Mouse (Mus musculus): ENCODE measurements around the gene Fen1. TPM values are rescaled to one million over a fixed set of nuclear protein-coding genes. Genes with fewer than 3 reads are reported as not detected.

The Fen1 gene
- polyA plus RNA-seq, 1 experiment from 2014 or later = 98.8 TPM

DNA sequence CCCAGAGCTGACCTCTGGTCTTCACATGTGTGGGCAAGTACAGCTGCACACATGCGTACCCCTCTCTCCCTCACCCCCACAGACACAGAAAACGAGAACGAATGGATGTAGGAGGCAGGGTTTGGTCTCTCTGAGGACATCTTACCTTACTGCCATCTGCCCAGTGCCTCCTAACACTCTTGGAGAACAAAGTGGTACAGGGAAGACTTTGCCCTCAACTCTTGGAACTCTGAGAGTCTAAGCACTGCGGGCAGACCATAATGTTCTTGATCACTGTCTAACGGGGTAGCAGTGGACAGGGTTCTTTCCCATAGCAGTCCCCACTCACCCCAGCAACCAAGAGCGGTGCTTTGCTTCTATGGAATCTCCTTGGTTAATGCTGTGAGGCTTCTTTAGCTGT is 14.9 kb downstream of the Fen1 start:
- H3K4me3 ChIP-seq = no peak overlapping the region
- no peaks in the 10 kb centered on the region for H3K27me3 ChIP-seq
- H3K27ac ChIP-seq = peak overlapping the region; percentile 59
- no peak for ATAC-seq
- H3K4me1 ChIP-seq = peaks cover 48% of the 10 kb centered on the region
- WGBS = 94% methylated on average over 6 of the region's 6 CpGs
- peaks cover 90% of the 10 kb centered on the region for H3K36me3 ChIP-seq (ENCODE audit: poor library complexity, severe bottlenecking)
- no peaks in the 10 kb centered on the region for H3K9me3 ChIP-seq (replicated peaks)
- no peak overlapping the region for H3K9ac ChIP-seq
- H3K4me2 ChIP-seq = no peak overlapping the region

- Histone ChIP-seq H3K4me2 (no peak overlapping the region), H3K9ac (no peak overlapping the region), H3K4me3 (no peak overlapping the region), H3K4me1 (peaks cover 49% of the 10 kb centered on the region), H3K36me3 (ENCODE audit: poor library complexity, severe bottlenecking) (peaks cover 84% of the 10 kb centered on the region), H3K27ac (peak overlapping the region; percentile 59), H3K27me3 (no peaks in the 10 kb centered on the region), H3K9me3 (replicated peaks) (no peaks in the 10 kb centered on the region)
- 63% methylated on average over 10 of the region's 10 CpGs for WGBS
- ATAC-seq = peak; percentile 54
Observed at GRCm38 (mm10) chr19:10188281-10188811, 15.6 kb downstream of the Fen1 start.

DNA sequence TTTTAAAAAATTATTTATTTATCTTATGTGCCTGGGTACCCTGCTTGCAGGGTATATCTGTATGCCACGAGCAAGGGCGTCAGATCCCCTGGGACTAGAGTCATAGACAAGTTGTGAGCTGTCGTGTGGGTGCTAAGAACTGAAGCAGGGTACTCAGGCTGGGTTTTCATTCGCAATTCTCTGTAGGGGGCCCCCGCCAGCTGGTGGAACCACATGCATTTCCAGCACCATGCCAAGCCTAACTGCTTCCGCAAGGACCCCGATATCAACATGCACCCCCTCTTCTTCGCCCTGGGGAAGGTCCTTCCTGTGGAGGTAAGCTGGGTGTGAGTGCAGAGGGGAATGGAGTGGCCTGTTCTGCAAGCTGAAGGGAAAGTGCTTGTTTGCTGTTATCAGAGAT is 17.4 kb downstream of the Fen1 start:
- WGBS = 92% methylated on average over 8 of the region's 8 CpGs
- H3K9me3 ChIP-seq (replicated peaks) = no peaks in the 10 kb centered on the region
- H3K9ac ChIP-seq = 0 out of 2 replicates have a peak overlapping the region, but pooled peaks have one; percentile 9
- H3K27ac ChIP-seq = peak overlapping the region; percentile 19; the same call in 1 of the 2 replicates
- no peak overlapping the region for H3K4me3 ChIP-seq
- no peak for ATAC-seq
- peaks cover 67% of the 10 kb centered on the region for H3K36me3 ChIP-seq (ENCODE audit: poor library complexity, severe bottlenecking)
- H3K4me1 ChIP-seq = peaks cover 53% of the 10 kb centered on the region
- no peak overlapping the region for H3K4me2 ChIP-seq
- H3K27me3 ChIP-seq = no peaks in the 10 kb centered on the region

- H3K4me3 ChIP-seq = no peak overlapping the region
- H3K4me1 ChIP-seq = peaks cover 53% of the 10 kb centered on the region
- 0 out of 2 replicates have a peak overlapping the region, but pooled peaks have one; percentile 19 for H3K27ac ChIP-seq
- no peaks in the 10 kb centered on the region for H3K9me3 ChIP-seq (replicated peaks)
- H3K9ac ChIP-seq = peak overlapping the region; percentile 43; the same call in 1 of the 2 replicates
- ATAC-seq = no peak
- peaks cover 60% of the 10 kb centered on the region for H3K36me3 ChIP-seq (ENCODE audit: poor library complexity, severe bottlenecking)
- no peaks in the 10 kb centered on the region for H3K27me3 ChIP-seq
- peak overlapping the region; percentile 17 for H3K4me2 ChIP-seq
- WGBS = 94% methylated on average over 3 of the region's 3 CpGs
Observed at GRCm38 (mm10) chr19:10185876-10186275, 18.1 kb downstream of the Fen1 start.

GRCm38 (mm10) chr19:10184096-10184495 is 19.9 kb downstream of the Fen1 start:
- WGBS = 2% methylated on average over 12 of the region's 12 CpGs
- Histone ChIP-seq H3K27ac (peak overlapping the region; percentile 97), H3K36me3 (ENCODE audit: poor library complexity, severe bottlenecking) (peaks cover 42% of the 10 kb centered on the region), H3K9me3 (replicated peaks) (no peaks in the 10 kb centered on the region), H3K4me3 (peak overlapping the region; percentile 93), H3K27me3 (no peaks in the 10 kb centered on the region), H3K9ac (peak overlapping the region; percentile 96), H3K4me1 (peaks cover 53% of the 10 kb centered on the region), H3K4me2 (peak overlapping the region; percentile 76)
- ATAC-seq = 0 out of 2 replicates have a peak, but pooled peaks have one; percentile 16

DNA sequence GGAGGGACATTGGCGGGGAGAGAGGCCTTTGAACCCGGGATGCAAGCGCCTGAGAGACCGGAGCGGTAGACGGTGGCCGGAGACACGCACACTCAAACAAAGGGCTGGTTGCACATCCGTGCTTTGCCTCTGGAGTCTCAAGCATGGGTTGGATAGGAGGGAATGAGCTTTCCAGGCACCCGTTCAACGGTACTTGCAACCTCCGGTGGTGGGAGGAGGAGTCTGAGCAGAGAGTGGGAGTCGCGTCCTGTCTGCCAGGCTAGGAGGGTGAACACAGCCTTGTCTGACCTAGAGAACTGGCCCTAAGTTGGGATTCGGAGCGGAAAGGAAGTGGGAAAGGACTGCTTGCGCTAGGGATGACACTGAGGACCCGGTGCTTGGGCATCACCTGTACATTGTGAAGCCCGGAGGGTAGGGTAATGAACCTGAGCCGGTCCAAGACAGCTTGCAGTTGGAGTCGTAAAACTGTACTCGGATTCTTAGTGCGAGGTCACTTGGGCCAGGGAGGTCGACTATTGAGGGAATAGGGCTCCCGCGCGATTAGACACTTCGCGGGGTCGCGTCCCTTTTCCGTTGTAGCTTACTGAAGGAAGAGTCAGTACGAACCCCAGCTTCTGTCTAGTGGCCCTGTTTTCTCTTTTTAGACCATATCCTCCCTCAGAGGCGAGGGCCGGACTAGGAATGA is 20.5 kb downstream of the Fen1 start:
- Histone ChIP-seq H3K4me1 (peaks cover 49% of the 10 kb centered on the region), H3K27me3 (no peaks in the 10 kb centered on the region), H3K36me3 (ENCODE audit: poor library complexity, severe bottlenecking) (peaks cover 36% of the 10 kb centered on the region), H3K27ac (peak overlapping the region; percentile 97), H3K9ac (peak overlapping the region; percentile 96), H3K4me2 (peak overlapping the region; percentile 76), H3K4me3 (peak overlapping the region; percentile 93), H3K9me3 (replicated peaks) (no peaks in the 10 kb centered on the region)
- ATAC-seq = peak; percentile 73
- under 1% methylated on average over 35 of the region's 35 CpGs for WGBS

GRCm38 (mm10) chr19:10182670-10183298 is 21.2 kb downstream of the Fen1 start, which contains the start of gene Fads1:
Fads1 (plus strand) TSS chr19:10182888.
- H3K4me1 ChIP-seq = peaks cover 42% of the 10 kb centered on the region
- H3K9me3 ChIP-seq (replicated peaks) = no peaks in the 10 kb centered on the region
- peak within 1 kb of the TSS; percentile 76 for H3K4me2 ChIP-seq
- ATAC-seq = peak; percentile 97
- under 1% methylated on average over 70 of the region's 70 CpGs for WGBS
- peak within 1 kb of the TSS; percentile 97 for H3K27ac ChIP-seq
- no peaks in the 10 kb centered on the region for H3K27me3 ChIP-seq
- H3K9ac ChIP-seq = peak within 1 kb of the TSS; percentile 96
- H3K36me3 ChIP-seq (ENCODE audit: poor library complexity, severe bottlenecking) = peaks cover 29% of the 10 kb centered on the region
- H3K4me3 ChIP-seq = peak within 1 kb of the TSS; percentile 93

DNA sequence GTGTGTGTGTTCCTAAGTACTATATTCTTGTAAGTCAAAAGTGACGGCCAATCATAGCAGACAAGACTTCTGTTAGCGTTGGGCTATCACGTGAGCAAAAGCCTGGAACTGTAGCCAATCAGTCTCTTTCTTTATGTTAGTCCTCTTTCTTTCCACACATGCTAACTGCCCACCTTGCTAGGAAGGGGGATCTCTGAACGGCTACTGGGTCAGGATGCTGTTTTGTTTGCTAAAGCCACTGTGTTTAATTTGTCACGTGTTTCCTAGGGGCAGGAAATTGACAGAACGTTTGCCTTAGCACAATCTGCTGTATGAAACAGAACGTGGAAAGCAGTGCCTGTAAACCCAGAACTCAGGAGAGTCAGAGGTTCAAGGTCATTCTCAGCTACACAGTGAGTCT is 21.8 kb downstream of the Fen1 start:
- H3K27me3 ChIP-seq = no peaks in the 10 kb centered on the region
- peaks cover 23% of the 10 kb centered on the region for H3K36me3 ChIP-seq (ENCODE audit: poor library complexity, severe bottlenecking)
- peak overlapping the region; percentile 93 for H3K4me3 ChIP-seq
- WGBS = 35% methylated on average over 7 of the region's 7 CpGs
- ATAC-seq = no peak
- peaks cover 36% of the 10 kb centered on the region for H3K4me1 ChIP-seq
- no peaks in the 10 kb centered on the region for H3K9me3 ChIP-seq (replicated peaks)
- H3K27ac ChIP-seq = peak overlapping the region; percentile 14; the same call in 1 of the 2 replicates
- peak overlapping the region; percentile 40; the same call in 1 of the 2 replicates for H3K9ac ChIP-seq
- H3K4me2 ChIP-seq = peak overlapping the region; percentile 76

GRCm38 (mm10) chr19:10181225-10181624 is 22.7 kb downstream of the Fen1 start:
- Histone ChIP-seq H3K9me3 (replicated peaks) (no peaks in the 10 kb centered on the region), H3K27me3 (no peaks in the 10 kb centered on the region), H3K9ac (no peak overlapping the region), H3K36me3 (ENCODE audit: poor library complexity, severe bottlenecking) (peaks cover 14% of the 10 kb centered on the region), H3K27ac (no peak overlapping the region), H3K4me1 (peaks cover 28% of the 10 kb centered on the region), H3K4me2 (no peak overlapping the region), H3K4me3 (no peak overlapping the region)
- 89% methylated on average over 7 of the region's 7 CpGs for WGBS
- no peak for ATAC-seq

DNA sequence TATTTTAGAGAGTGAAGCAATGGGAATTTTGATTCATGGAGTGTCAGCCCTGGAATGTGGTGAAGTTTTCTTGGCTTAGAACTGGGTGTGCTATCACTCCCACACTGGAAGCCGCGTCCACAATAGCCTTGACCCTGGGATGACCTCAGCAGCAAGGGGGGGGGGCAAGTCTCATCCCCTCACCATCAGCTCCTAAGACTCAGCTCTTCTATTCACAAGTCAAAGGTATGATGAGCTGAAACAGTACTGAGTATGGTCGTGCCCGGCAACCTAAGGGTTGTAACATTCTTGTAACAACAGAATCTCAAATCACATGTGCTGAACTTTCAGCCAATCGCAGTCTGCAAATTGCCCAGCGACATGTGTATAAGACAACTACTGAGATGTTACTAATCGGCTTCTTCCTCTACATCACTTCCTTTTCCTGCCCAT is 27.0 kb downstream of the Fen1 start:
- 73% methylated on average over 7 of the region's 7 CpGs for WGBS
- H3K9me3 ChIP-seq (replicated peaks) = no peaks in the 10 kb centered on the region

GRCm38 (mm10) chr19:10176477-10176876 is 27.5 kb downstream of the Fen1 start:
- H3K4me2 ChIP-seq = no peak overlapping the region
- no peaks in the 10 kb centered on the region for H3K27me3 ChIP-seq
- H3K4me3 ChIP-seq = no peak overlapping the region
- ATAC-seq = no peak
- no peak overlapping the region for H3K27ac ChIP-seq
- H3K4me1 ChIP-seq = no peaks in the 10 kb centered on the region
- 51% methylated on average over 1 of the region's 1 CpGs for WGBS
- no peaks in the 10 kb centered on the region for H3K36me3 ChIP-seq (ENCODE audit: poor library complexity, severe bottlenecking)
- H3K9me3 ChIP-seq (replicated peaks) = no peaks in the 10 kb centered on the region
- H3K9ac ChIP-seq = no peak overlapping the region

More for the DNA sequence above, 27.0 kb downstream of the Fen1 start:
- H3K36me3 ChIP-seq (ENCODE audit: poor library complexity, severe bottlenecking) = no peaks in the 10 kb centered on the region
- ATAC-seq = no peak
- H3K27me3 ChIP-seq = no peaks in the 10 kb centered on the region
- H3K27ac ChIP-seq = no peak overlapping the region
- H3K4me3 ChIP-seq = no peak overlapping the region
- peaks cover under 1% of the 10 kb centered on the region; the same call in 1 of the 2 replicates for H3K4me1 ChIP-seq
- H3K9ac ChIP-seq = no peak overlapping the region
- H3K4me2 ChIP-seq = no peak overlapping the region

DNA sequence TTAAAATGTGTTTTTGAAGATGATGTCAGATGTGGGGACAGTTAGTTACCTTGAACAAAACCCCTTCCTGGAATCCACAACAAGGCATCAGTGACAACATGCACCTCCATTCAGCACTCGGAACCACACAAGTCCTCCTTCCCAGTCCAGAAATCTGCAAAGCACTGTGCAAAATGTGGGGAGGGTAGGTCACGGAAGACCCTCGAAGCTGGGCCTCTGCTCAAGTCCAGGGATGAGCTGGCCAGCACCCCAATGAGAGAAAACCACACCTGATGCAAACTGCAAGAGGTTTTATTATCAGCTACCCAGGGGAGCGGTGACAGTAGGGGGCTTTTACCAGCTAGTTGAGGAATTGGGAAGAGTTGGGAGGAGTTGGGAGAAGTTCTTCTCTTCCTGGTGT is 29.0 kb downstream of the Fen1 start:
- H3K9me3 ChIP-seq (replicated peaks) = no peaks in the 10 kb centered on the region

More for the DNA sequence above, 29.0 kb downstream of the Fen1 start:
- Histone ChIP-seq H3K9ac (no peak overlapping the region), H3K27ac (no peak overlapping the region), H3K36me3 (ENCODE audit: poor library complexity, severe bottlenecking) (no peaks in the 10 kb centered on the region), H3K4me2 (no peak overlapping the region), H3K27me3 (no peaks in the 10 kb centered on the region), H3K4me1 (no peaks in the 10 kb centered on the region), H3K4me3 (no peak overlapping the region)
- 87% methylated on average over 4 of the region's 4 CpGs for WGBS
- no peak for ATAC-seq

Measured in forebrain, embryonic 13.5 days (tissue).